Mouse (Mus musculus) mouse embryonic stem cell (cell line): ENCODE results near the gene Thbs1.

Experiments used
- in situ Hi-C, 2 experiments: fragments of 300-500 bp; cut with MboI; formaldehyde crosslinking; loops; 1 replicate in 1 of 2; 3 replicates in 1 of 2; pipeline ENCODE4 v1.14.3; 2019 to 2020; ENCODE audit warnings: low sequenced_read_pairs in 2 of 2, low pct_unique_long_range_greater_than_20kb in 1 of 2, mixed read lengths in 1 of 2; ENCODE audit not compliant: unreplicated experiment in 1 of 2

The Thbs1 gene

DNA sequence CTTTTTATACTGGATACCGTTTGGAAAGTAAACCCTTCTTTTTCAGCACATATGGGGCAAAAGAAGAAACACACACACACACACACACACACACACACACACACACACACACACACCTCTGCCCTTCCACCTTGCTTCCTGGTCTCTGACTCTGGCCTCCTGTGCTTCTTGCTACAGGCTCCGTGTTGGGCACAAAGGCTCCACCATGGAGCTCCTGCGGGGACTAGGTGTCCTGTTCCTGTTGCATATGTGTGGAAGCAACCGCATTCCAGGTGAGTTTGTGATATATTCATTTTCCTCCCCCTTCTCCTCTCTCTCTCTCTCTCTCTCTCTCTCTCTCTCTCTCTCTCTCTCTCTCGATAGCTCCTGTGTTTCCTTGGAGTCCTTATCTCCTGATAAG, 762 bp downstream of the Thbs1 start:
- in situ Hi-C loops, result loop anchor here (10.0 to 25.0 kb wide), 5 partner anchors 125 to 575 kb away; no protein-coding TSS in a partner anchor

DNA sequence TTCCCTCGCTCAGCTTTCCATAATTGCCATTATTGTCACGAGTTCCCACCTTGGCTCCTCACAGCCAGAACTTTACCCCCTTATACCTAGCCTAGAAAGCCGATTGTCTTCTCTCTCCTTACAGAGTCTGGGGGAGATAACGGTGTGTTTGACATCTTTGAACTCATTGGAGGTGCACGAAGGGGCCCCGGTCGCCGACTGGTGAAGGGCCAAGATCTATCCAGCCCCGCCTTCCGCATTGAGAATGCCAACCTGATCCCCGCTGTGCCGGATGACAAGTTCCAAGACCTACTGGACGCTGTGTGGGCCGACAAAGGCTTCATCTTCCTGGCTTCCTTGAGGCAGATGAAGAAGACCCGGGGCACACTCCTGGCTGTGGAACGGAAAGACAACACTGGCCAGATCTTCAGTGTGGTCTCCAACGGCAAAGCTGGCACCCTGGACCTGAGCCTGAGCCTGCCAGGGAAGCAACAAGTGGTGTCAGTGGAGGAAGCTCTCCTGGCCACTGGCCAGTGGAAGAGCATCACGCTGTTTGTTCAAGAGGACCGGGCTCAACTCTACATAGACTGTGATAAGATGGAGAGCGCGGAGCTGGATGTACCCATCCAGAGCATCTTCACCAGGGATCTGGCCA, 1.3 kb downstream of the Thbs1 start:
- in situ Hi-C loops, result loop anchor here (10.0 to 25.0 kb wide), 5 partner anchors 124 to 576 kb away; no protein-coding TSS in a partner anchor

DNA sequence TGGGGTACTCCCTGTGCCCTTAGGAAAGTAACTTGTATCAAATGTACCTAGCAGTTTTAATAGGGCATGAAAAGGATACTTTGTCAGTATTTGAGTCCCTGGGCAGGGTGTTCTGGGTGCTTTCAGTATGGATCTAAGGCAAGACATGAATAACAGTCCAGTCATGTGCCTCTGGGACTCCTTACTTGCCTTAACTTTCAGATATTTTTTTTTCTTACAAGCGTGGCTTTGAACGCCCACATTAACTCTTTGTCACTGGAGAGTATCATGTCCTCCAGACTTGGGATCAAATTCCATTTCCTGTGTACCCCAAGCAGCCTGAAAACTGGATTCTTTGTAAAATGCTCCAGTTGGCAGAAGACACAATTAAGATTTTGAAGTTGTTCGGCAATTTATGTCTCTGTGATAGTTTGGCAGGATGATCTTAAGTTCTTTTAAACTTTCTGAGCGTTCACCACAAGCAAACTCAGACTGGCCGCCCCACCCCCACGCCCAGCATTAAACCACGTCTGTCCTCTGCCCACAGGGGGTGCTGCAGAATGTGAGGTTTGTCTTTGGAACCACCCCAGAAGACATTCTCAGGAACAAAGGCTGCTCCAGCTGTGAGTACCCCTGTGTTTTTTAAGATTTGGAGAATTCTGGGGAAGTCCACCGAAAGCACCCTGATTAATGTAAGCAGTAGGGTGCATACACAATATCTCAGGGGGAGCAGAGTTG, 2.3 kb downstream of the Thbs1 start:
- in situ Hi-C loops, result loop anchor here (10.0 to 25.0 kb wide), 5 partner anchors 123 to 577 kb away; no protein-coding TSS in a partner anchor

DNA sequence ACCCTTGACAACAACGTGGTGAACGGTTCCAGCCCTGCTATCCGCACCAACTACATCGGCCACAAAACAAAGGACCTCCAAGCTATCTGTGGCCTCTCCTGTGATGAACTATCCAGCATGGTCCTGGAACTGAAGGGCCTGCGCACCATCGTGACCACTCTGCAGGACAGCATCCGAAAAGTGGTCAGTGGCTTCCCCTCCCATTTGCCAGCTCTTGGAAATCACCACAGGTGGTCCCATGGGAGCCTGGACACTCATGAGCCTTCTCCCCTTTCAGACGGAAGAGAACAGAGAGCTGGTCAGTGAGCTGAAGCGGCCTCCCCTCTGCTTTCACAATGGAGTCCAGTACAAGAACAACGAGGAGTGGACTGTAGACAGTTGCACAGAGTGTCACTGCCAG, 3.0 kb downstream of the Thbs1 start:
- in situ Hi-C loops, result loop anchor here (10.0 to 25.0 kb wide), 5 partner anchors 123 to 577 kb away; no protein-coding TSS in a partner anchor

DNA sequence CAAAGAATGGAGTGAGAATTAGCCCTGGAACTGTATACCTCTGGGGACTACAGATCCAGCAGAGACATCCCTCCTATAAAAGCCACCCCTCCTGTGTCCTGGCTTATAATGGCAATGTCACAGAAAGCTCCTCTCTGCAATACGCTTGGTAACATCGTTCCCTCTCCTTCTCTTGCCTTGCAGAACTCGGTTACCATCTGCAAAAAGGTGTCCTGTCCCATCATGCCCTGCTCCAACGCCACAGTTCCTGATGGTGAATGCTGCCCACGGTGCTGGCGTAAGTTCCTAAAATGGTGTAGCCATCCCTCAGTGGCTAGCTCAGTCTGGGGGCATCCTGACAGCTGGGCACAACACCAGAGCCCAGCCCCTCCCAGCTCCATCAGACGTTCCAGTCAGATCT, 4.0 kb downstream of the Thbs1 start:
- in situ Hi-C loops, result loop anchor here (10.0 to 25.0 kb wide), 5 partner anchors 122 to 578 kb away; no protein-coding TSS in a partner anchor

DNA sequence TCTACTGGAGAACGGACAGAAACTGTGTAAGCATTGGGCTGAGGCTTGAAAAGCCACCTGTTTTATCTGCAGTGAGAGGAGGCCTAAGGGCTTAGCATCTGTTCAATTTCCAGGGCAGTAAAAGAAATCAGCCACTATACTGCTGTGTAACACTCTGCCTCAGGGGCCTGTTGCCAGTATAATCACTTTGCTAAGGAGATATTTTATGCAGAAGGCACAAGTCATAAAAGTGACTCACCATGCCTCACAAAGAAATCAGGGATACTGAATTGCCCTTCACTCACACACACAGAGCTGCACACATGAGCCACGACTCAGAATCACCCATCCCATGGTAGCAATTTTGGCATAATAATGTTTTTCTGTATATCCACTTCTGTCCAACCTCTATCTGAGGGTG, 4.5 kb downstream of the Thbs1 start:
- in situ Hi-C loops, result loop anchor here (10.0 to 25.0 kb wide), 5 partner anchors 121 to 579 kb away; no protein-coding TSS in a partner anchor

DNA sequence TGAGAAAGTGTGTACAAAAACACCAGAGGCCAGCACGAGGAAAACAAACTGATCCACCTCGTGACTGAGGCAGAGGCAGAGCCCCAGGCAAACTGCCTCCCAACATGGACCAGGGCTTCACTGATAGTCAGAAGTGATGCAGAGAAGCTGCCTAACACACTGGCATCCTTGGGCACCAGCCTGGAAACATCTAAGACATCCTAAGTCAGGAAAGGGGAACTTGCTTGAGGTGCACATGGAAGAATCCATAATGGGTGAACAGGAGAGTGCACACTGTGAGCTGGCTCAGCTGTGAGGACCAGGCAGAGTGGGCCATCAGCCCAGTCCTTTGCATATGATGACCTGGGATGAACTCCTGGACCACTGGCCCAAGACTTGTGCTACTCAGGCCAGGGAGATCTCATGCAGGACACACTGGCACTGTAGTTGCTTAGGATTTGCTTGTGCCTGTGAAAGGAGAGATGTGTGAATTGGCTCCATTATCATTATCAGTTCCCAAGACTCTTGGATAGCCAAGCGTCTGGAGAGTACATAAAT, 5.1 kb downstream of the Thbs1 start:
- in situ Hi-C loops, result loop anchor here (10.0 to 25.0 kb wide), 5 partner anchors 120 to 580 kb away; no protein-coding TSS in a partner anchor

DNA sequence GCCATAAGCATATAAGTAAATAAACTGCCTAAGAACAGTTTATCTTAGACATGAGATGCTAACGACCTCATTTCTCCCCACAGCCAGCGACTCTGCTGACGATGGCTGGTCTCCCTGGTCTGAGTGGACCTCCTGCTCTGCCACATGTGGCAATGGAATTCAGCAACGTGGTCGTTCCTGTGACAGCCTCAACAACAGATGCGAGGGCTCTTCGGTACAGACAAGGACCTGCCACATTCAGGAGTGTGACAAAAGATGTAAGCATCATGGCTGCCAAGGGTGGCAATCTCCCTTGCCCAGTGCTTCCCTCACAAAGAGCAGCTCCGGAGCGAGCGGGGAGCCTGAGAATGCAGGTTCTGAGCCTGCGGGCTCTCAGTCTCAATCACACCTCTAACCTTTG, 5.7 kb downstream of the Thbs1 start:
- in situ Hi-C loops, result loop anchor here (10.0 to 25.0 kb wide), 5 partner anchors 120 to 580 kb away; no protein-coding TSS in a partner anchor

DNA sequence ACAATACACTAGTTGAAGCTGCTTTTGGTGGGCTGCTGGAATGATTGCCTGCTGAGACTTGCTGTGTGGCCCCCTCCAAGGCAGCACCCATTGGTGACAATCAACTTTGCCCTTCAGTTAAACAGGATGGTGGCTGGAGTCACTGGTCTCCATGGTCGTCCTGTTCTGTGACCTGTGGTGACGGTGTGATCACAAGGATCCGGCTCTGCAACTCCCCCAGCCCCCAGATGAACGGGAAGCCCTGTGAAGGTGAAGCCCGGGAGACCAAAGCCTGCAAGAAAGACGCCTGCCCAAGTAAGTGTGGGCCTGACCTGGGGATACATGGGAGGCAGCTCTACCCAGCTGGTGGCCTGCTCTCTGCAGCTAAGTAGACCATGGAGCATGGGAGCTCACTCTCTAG, 6.4 kb downstream of the Thbs1 start:
- in situ Hi-C loops, result loop anchor here (10.0 to 25.0 kb wide), 5 partner anchors 119 to 581 kb away; no protein-coding TSS in a partner anchor

DNA sequence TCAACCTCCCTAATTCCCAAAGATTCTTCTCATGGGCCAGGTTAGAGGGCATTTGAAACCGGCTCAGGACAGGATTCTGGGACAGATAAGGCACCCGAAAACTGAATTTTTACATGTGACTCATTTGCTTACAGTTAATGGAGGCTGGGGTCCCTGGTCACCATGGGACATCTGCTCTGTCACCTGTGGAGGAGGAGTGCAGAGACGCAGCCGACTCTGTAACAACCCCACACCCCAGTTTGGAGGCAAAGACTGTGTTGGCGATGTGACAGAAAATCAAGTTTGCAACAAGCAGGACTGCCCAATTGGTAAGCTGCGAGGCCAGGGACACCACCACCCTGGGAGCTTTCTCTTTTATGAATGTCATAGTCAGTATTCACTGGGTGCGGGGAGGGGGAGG, 6.8 kb downstream of the Thbs1 start:
- in situ Hi-C loops, result loop anchor here (10.0 to 25.0 kb wide), 5 partner anchors 119 to 581 kb away; no protein-coding TSS in a partner anchor

DNA sequence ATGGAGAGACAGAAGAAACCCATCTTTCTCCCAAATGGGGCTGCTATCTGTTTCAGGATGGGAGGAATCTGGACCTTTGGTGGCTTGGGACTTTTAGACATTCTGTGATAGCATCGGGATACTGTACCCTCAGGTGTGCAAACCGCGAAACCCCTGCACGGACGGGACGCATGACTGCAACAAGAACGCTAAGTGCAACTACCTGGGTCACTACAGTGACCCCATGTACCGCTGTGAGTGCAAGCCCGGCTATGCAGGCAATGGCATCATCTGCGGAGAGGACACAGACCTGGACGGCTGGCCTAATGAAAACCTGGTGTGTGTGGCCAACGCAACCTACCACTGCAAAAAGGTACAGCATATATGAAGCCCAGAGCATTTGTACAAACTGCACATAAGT, 8.0 kb downstream of the Thbs1 start:
- in situ Hi-C loops, result loop anchor here (10.0 to 25.0 kb wide), 5 partner anchors 118 to 582 kb away; no protein-coding TSS in a partner anchor

DNA sequence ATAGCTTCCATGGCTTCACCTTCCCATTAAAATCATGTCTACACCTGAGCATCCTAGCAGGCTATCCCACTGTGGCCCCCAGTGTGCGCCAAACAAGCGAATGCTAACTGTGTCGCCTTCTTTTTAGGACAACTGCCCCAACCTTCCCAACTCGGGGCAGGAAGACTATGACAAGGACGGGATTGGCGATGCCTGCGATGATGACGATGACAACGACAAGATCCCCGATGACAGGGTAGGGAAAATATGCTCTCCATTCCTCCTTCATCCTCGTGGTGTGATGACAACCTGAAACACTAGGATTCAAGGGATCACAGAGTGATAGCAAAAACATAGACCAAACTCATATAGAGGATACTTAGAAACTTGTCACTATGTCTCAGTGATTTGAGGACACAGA, 8.4 kb downstream of the Thbs1 start:
- in situ Hi-C loops, result loop anchor here in 1 of 2 experiments (25.0 kb wide), 4 partner anchors 117 to 583 kb away; no protein-coding TSS in a partner anchor

DNA sequence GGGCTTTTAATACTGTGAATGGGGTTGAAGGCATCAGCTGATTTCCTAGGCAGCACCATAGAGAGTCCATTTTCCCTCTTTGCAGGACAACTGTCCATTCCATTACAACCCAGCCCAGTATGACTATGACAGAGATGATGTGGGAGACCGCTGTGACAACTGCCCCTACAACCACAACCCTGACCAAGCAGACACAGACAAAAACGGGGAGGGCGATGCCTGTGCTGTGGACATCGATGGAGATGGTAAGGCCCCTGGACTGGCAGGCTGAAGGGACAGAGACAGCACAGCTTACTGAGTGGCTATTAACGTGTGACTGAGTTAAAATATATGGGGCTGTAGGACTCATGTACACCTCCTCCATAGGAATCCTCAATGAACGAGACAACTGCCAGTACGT, 9.1 kb downstream of the Thbs1 start:
- in situ Hi-C loops, result loop anchor here in 1 of 2 experiments (25.0 kb wide), 4 partner anchors 117 to 583 kb away; no protein-coding TSS in a partner anchor

DNA sequence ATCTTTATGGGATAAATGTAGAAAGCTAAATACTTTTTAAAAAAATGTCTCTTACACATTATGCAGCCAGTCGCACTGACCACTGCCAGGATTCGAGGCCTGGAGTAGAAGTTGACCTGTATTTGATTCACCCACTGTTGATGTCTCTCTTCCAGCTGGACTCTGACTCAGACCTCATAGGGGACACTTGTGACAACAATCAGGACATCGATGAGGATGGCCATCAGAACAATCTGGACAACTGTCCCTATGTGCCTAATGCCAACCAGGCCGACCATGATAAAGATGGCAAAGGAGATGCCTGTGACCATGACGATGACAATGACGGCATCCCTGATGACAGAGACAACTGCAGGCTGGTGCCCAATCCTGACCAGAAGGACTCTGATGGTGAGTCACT, 10.6 kb downstream of the Thbs1 start:
- in situ Hi-C loops, result loop anchor here in 1 of 2 experiments (25.0 kb wide), 4 partner anchors 115 to 585 kb away; no protein-coding TSS in a partner anchor

DNA sequence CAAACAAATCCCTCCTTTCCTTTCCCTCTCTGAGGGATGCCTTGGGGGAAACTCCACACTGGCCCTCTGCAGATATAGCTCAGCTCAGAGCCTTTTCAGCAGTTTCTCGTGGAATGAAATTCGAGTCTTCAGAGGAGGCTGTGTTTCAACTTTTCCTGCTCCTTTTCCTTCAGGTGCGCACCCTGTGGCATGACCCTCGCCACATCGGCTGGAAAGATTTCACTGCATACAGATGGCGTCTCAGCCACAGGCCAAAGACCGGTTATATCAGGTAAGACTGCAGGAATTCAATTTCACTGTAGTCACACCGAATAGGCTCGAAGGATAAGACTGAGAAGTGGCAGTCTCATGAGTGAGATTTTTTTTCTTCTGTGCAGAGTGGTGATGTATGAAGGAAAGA, 12.1 kb downstream of the Thbs1 start:
- in situ Hi-C loops, result loop anchor here in 1 of 2 experiments (25.0 kb wide), 4 partner anchors 114 to 586 kb away; no protein-coding TSS in a partner anchor

DNA sequence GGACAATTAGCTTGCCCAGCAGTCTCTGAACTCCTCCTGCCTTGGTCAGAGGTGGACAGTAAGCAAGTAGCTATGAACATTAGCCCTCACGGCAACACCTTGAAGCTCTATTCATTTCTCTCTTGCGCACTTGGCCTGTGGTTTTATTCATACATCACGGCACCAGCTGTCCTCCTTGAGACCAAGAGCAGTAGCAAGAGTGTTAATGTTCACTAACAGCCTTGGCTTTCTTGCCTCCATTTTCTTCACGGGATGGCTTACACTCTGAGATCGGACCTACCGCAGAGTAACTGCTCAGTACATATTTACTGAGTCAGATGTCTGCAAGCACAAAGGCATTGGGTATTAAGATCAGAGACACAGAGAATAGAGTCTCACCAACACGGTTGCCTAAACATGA, 12.8 kb downstream of the Thbs1 start:
- in situ Hi-C loops, result loop anchor here in 1 of 2 experiments (25.0 kb wide), 4 partner anchors 113 to 587 kb away; no protein-coding TSS in a partner anchor

DNA sequence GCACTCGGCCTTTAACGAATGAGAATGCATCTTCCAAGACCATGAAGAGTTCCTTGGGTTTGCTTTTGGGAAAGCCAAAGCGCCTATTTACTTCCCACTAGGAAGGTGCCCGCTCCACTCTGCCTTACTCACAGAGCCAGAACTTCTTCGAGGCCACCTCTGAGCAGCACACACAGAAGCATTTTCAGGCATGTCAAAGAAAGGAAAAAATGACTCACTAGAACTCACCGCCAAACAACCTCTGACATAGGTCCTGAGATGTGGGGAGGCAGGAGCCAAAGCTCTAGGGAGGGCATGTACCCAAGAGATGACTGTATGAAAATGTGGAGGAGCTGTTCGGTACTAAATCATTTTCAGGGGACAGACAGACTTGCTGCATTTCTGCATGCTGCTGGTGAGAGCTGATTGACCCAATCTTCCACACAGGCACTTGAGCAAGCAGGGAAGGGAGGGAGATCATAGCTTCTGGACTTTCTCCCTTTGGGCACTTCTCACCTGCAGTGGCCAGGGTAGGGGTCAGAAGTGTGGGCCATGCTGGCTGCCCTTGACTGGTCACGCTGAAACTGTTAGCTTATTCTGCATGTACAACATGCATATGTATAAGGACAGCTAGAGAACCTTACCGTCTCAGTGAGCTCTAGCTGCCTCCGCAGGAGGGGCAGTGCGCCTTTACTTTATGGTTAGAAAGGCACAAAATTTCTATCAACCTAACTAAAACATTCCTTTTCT, 13.7 kb downstream of the Thbs1 start:
- in situ Hi-C loops, result no loop called here

DNA sequence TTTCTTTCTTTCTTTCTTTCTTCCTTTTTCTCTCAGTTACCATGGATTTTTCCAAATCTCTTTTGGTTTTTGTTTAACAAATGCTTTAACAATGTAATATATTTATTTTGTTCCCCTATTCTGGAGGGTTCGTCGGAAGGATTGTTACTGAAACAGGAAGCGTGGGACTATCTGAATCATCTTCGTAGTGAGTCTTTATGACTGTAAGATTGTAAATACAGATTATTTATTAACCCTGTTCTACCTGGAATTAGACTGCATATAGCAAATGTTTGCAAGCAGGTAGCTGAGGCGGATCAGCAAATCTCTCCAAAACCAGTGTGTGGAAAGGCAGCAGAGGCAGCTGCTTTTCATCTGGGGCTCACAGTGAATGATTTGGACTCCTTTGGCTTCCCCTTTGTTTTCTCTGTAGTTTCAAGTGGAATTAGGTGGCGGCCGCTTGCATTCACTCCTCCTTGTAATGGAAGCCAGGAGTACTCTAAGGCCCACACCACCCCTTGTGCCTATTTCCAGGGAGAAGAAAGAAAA, 14.3 kb downstream of the Thbs1 start:
- in situ Hi-C loops, result no loop called here
